In genomic region chr1:92144868-92145534, GRCm38 (mm10) we compare ENCODE assay signal across 13 mouse cellular contexts. TPM values are rescaled to one million over a fixed set of nuclear protein-coding genes. Genes with fewer than 3 reads are reported as not detected.
DNase-seq lines count a peak whose midpoint lies in the region; ATAC-seq and TF ChIP-seq lines count a peak whose summit lies in the region.
"Had no signal": no experiment of that assay in that cellular context is flagged by ENCODE, and none has a peak within 500 bp of the region (broad histone marks: within the 10 kb centered on the region; RNA-seq: fewer than 3 reads in every experiment).

No protein-coding gene starts in this region.

- peaks cover 19% of the 10 kb centered on the region for H3K4me1 ChIP-seq in embryonic facial prominence, embryonic 15.5 days
- peaks cover 35% of the 10 kb centered on the region for H3K4me1 ChIP-seq in limb, embryonic 13.5 days
- 0 out of 2 replicates have a peak, but pooled peaks cover 5% of the 10 kb centered on the region for H3K4me1 ChIP-seq in lung, adult 2 months (ENCODE audit: control insufficient read depth, insufficient read depth, low read length)

- peak; percentile 31 for DNase-seq in gastrocnemius, adult 18-20 months (ENCODE audit: low spot score)
- no peak for DNase-seq in gastrocnemius, postnatal 4 days (ENCODE audit: low spot score in 2 of 2)
- DNase-seq in kidney, postnatal 36 days, result peak; percentile 14 to 40
- no peak for DNase-seq in kidney, adult 9 months
- DNase-seq in lung, adult 2 months, result no peak
- DNase-seq in lung, postnatal 10 days, result no peak
- DNase-seq: cerebellum, adult 11 months; liver had no signal

- no peak for TF ChIP-seq CTCF in lung, adult 2 months (IDR thresholded peaks at IDR 0.05; ENCODE audit: insufficient read depth, low read length)

- H3K27me3 ChIP-seq in embryonic facial prominence, embryonic 15.5 days, result no peaks in the 10 kb centered on the region
- H3K27me3 ChIP-seq in limb, embryonic 13.5 days, result no peaks in the 10 kb centered on the region
- H3K27me3 ChIP-seq: forebrain, embryonic 15.5 days; hindbrain, embryonic 15.5 days had no signal

- no peak for ATAC-seq in embryonic facial prominence, embryonic 15.5 days (ENCODE audit: insufficient number of reproducible peaks, low FRiP score, low TSS enrichment, low read depth)
- peak; percentile 61 for ATAC-seq in limb, embryonic 13.5 days (ENCODE audit: low FRiP score, low read depth)
- ATAC-seq: forebrain, embryonic 15.5 days had no signal

- peak overlapping the region; percentile 22; the same call in 1 of the 2 replicates for H3K27ac ChIP-seq in embryonic facial prominence, embryonic 15.5 days (replicated peaks)
- peak overlapping the region; percentile 59 for H3K27ac ChIP-seq in limb, embryonic 13.5 days
- H3K27ac ChIP-seq: forebrain, embryonic 15.5 days; heart, adult 2 months; hindbrain, embryonic 15.5 days had no signal

- no peak overlapping the region for H3K9ac ChIP-seq in embryonic facial prominence, embryonic 15.5 days
- no peak overlapping the region for H3K9ac ChIP-seq in limb, embryonic 13.5 days
- H3K9ac ChIP-seq: forebrain, embryonic 15.5 days; hindbrain, embryonic 15.5 days had no signal

- no peak overlapping the region for H3K4me3 ChIP-seq in embryonic facial prominence, embryonic 15.5 days (replicated peaks)
- H3K4me3 ChIP-seq in limb, embryonic 13.5 days, result no peak overlapping the region
- H3K4me3 ChIP-seq in lung, adult 2 months (replicated peaks; ENCODE audit: extremely low read depth, low read depth, low read length), result no peak overlapping the region
- H3K4me3 ChIP-seq: forebrain, embryonic 15.5 days; heart, adult 2 months; hindbrain, embryonic 15.5 days had no signal

- TF ChIP-seq POLR2A in lung, adult 2 months (IDR thresholded peaks at IDR 0.05; ENCODE audit: borderline replicate concordance, extremely low read depth, low read depth, low read length), result no peak

- no peaks in the 10 kb centered on the region for H3K9me3 ChIP-seq in embryonic facial prominence, embryonic 15.5 days (replicated peaks)
- H3K9me3 ChIP-seq in limb, embryonic 13.5 days, result no peaks in the 10 kb centered on the region
- H3K9me3 ChIP-seq: forebrain, embryonic 15.5 days; hindbrain, embryonic 15.5 days had no signal

- no peak overlapping the region for H3K4me2 ChIP-seq in embryonic facial prominence, embryonic 15.5 days (replicated peaks)
- 0 out of 2 replicates have a peak overlapping the region, but pooled peaks have one; percentile 3 for H3K4me2 ChIP-seq in limb, embryonic 13.5 days (replicated peaks)
- H3K4me2 ChIP-seq: forebrain, embryonic 15.5 days; hindbrain, embryonic 15.5 days had no signal

- 75% methylated on average over 6 of the region's 6 CpGs for WGBS in embryonic facial prominence, embryonic 15.5 days
- WGBS in limb, embryonic 13.5 days, result 37% methylated on average over 6 of the region's 6 CpGs
- 81% methylated on average over 6 of the region's 6 CpGs for WGBS in lung, adult 2 months

- peaks cover 10% of the 10 kb centered on the region; the same call in 1 of the 2 replicates for H3K36me3 ChIP-seq in embryonic facial prominence, embryonic 15.5 days
- peaks cover 11% of the 10 kb centered on the region for H3K36me3 ChIP-seq in limb, embryonic 13.5 days
- H3K36me3 ChIP-seq: hindbrain, embryonic 15.5 days had no signal

RNA-seq across cellular contexts. Expression of gene Hdac4, which starts 50.5 kb away (rescaled TPM):
- total RNA-seq in gastrocnemius, adult 18-20 months (2021), result 10 to 100 TPM; 64.7 to 72.5 TPM
- total RNA-seq in gastrocnemius, postnatal 4 days (2021), result 10 to 100 TPM; 59.1 to 62.9 TPM
- polyA plus RNA-seq in embryonic facial prominence, embryonic 15.5 days (2015; fragmentation: Nextera tagmentation; extraction: Ambion mirVana), result 27.5 and 28.9 TPM in 2 replicates
- 24.6 and 28.0 TPM in 2 replicates for polyA plus RNA-seq in limb, embryonic 13.5 days (2015; fragmentation: Nextera tagmentation; extraction: Ambion mirVana)
- 22.6 and 26.2 TPM in 2 replicates for polyA plus RNA-seq in lung, adult 2 months (2012; rRNA removed)

Comparison
In these comparisons a context has a peak if more than half of its experiments do, and no peak if none do; other contexts are left out.
1. DNase-seq: peak in gastrocnemius, adult 18-20 months (single experiment) and kidney, postnatal 36 days (2 of 2); none in gastrocnemius, postnatal 4 days (0 of 2), kidney, adult 9 months (single experiment), lung, adult 2 months (single experiment) and lung, postnatal 10 days (single experiment).